Mouse (Mus musculus) cerebellum, adult 9-11 months (tissue): ENCODE measurements around the gene Zfp985.
"Not testable (repeated sequence)": the region's sequence is repeated elsewhere in the genome, so short reads cannot be mapped to it uniquely, and the experiment has no call there.

ENCODE experiments used
- DNase-seq: peaks from one replicate; pipeline ENCODE4 v3.0.0; 2022

Zfp985 gene

GRCm38 (mm10) chr4:147606511-147606910, 53.4 kb downstream of the Zfp985 start:
- DNase-seq: not testable (repeated sequence)

GRCm38 (mm10) chr4:147633818-147634262, 80.8 kb downstream of the Zfp985 start:
- DNase-seq: not testable (repeated sequence)
